Mouse (Mus musculus): ENCODE data around the gene Ecel1.
A peak's percentile ranks its signal among the peaks of the same experiment; 100 is the strongest.

Gene Ecel1

DNA sequence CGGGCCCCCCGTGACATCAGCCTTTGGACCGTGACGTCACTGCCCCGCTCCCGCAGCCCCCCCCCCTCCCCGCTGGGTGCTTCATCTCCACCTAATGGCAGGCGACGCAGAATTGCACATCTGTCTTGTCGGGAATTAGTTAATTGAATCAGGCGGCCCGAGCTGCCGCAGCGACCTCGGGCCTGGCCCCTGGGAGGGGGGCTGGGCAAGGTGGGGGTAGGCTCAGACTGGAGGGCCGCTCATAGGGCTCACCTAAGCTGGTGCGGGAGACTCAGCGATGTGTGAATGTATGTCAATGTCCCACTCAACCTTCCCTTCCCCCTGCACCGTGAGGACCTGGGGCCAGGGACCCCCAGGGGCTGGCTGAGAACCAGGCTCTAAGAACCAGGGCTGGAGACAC, 14.1 kb upstream of the Ecel1 start:
- no peak for DNase-seq (ENCODE audit: low spot score in 2 of 2)

DNA sequence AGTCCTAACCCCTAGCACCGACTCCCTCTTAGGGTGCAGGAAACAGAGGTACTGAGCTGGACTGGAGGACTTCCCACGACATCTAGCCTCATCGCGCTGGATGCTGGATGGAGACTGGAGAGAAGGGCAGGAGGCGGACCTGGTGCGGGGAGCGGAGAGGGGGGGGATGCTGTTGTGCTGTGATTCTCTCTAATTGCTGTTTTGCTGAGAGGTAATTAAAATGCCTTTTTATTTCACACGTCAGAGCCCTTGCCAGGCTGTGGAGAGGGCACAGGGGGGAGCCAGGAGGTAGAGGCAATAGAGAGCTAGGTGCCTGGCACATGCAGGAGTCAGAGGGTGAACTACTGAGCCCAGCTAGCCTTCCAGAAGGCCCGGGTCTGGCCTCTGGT, 8.5 kb upstream of the Ecel1 start:
- DNase-seq (ENCODE audit: low spot score in 2 of 2), result no peak

DNA sequence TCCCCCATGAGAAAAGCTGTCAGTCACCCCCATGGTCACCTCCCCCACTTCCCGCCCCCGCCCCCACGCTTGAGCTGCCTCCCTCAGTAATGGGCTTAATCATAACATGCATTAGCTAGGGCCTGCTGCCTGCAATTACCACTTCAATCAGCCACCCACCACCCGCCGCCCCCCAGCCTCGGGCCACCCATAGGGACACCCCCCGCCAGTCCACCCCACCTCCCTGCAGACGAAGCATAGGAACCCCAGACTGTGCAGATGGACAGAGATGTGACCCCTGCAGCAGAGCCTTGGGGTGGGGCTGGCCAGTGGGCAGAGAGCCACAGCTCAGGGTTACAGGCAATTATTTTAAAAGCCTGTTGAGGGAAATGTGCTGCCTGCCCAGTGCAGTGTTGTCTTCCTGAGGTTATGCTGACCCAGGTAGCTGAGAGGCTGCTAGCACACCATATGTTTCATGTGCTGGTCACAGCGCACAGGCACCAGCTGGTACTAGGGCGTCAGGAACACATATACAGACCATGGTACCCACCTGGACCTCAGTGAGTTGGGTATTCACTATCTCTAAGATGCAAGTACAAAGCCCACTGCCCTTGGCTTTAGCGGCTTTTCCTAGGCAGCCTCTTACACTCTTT, 8.0 kb upstream of the Ecel1 start:
- DNase-seq (ENCODE audit: low spot score in 2 of 2), result no peak

DNA sequence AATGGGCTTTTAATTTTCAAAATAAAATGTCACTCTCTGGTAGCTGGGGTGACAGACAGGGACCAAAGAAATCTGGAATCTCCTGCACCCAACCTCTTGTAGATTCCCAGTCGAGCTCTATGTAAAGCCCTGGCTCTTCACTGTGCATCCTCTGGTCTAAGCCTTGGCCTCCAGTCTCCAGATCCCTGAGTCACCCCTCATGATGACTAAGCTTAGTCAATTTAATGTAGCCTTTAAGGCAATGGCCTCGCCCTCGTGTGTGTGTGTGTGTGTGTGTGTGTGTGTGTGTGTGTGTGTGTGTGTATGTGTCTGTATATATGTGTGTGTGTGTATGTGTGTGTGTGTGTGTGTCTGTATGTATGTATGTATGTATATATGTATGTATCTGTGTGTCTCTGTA, 3.1 kb upstream of the Ecel1 start:
- no peak for DNase-seq (ENCODE audit: low spot score in 2 of 2)

DNA sequence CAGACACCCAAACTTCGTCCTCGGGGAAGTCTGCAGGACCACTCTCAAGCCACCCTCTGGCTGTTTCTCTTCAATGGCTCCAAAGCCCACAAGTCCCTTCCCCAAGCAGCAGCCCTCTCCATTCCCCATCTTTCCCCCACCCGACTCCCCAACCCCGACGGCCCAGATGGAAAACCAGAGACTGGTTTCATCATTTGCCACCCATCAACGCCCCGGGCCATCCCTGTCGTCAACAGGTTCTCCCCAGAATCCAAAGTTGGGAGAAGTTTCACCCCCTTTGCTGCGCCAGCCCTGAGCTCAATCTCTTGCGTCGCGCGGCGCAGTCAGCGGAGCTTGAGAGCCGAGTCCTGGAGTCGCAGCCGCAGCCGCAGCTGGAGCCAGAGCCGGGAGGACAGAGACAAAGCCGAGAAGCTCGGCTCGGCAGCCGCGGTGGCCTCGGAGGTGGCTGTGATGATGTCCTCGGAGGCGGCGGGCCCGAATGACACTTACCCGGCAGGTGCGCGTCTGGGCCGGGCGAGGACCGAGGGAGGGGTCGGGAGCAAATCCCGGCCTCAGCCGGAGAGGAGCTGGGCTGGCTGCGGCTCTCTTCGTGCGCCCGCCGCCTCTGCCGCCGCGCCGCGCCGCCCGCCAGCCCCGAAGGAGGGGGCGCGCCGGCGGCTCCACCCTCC, 656 bp downstream of the Ecel1 start:
- no peak for DNase-seq (ENCODE audit: low spot score in 2 of 2)

DNA sequence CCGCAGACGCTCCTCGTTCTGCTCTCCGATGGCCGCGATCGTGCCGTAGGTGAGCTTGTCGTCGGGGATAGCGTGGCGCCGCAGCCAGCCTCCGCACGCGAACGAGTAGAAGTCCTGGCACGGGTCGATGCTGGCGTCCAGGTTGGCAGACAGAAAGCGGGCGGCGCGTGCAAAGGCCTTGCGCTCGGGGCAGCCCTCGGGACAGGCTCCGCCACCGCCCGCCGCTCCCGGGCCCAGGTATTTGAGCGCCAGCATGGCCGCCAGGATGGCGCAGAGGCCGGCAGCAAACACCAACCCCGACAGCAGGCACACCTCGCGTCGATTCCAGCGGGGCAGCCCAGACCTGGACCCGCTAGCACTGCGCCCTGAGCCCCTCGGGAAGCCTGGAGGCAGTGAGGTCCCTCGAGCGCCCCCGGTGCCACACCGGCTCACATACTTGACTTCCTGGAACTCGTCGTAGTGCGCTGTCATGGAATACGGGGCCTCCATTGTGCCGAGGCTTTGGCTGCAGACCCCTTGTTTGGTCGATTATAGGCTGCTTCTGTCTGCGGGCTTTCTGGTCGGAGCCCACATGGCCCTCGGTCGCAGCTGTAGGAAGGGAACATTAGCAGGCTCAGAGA, 1.7 kb downstream of the Ecel1 start:
- DNase-seq (ENCODE audit: low spot score in 2 of 2), result no peak

DNA sequence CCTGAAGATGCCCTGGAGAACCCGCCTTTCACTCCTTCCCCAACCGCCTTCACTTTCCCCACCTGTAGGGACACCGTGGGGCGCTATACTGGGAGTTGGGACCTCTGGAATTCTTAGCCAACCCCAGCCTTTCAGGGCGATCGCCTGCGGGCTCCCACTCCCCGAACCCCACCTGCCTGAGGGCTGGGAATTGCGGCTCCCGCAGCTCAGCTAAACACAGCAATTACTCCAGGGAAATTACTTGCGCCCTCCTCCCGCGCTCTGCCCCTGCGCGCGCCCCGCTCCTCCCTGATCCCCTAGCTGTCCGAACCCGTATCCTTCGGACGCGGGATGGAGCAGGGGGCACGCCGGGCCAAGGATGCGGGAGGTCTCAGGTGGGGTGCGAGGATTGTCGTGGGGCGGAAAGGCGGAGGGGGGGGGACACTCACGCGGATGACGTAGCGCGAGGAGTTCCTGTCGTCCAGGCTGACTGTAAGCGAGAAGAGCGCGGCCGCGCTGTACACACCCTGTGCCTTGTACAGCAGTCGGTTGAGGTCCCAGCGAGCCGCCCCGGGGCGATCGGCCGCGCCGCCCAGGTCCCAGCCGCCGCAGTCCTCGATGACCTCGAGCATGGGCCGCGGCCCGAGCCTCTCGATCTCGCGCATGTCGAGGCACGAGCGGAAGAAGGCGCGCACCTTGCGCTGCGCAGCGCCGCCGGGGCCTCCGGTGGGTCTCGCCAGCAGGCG, 2.4 kb downstream of the Ecel1 start:
- no peak for DNase-seq (ENCODE audit: low spot score in 2 of 2)

DNA sequence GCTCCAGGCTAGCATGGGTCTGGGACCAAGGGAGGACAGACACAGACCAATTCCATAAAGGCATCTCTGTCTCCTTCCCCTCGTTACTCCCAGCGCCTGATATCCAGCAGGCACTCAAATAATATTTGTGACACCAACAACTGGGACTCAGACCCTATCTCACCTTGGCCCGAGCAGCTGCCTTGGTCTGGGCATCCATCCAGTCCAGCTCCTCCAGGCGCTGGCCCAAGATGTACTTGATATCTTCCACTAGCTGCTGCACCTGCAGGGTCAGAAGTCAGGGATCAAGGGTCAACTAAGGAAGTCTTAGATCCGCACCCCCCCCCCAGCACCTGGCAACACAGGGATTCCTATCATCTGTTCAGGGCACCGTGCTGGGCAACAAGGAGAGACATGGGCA, 5.0 kb downstream of the Ecel1 start:
- no peak for DNase-seq (ENCODE audit: low spot score in 2 of 2)

DNA sequence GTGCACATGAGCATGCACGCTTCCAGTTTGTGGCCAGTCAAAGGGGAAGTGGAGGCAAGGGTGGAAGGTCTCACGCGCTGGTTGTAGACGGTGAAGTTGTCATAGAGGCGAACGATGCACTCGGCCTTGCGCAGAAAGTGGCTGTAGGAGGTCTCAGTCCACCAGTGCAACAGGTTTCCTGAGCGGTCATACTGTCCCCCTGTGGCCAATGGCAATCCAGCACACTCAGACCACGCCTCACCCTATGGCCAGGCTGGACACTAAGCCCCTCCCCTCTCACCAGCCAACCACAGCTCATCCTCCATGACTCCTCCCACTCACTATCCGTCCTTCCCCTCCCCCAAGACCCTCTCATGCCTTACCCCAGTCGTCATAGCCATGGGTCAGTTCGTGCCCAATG, 6.9 kb downstream of the Ecel1 start:
- no peak for DNase-seq (ENCODE audit: low spot score in 2 of 2)

DNA sequence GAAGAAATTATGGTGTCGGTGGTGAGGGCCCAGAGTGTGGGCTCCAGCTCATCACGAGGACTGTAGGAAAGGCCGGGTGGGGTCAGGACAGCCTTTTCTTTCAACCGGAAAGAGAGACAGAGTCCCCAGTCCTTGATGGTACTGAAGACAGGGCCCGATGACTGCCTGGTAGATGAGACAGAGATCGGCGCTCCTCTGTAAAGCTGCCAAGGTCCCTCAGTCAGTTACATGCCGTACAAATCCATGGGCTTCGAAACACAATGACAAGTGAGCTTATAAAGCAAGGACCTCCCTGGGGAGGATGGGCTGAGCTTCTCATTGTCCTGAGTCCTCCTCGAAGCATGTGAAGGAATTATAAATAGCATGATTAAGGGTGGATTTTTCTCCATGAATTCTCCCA, 13.2 kb downstream of the Ecel1 start:
- DNase-seq (ENCODE audit: low spot score in 2 of 2), result no peak

DNA sequence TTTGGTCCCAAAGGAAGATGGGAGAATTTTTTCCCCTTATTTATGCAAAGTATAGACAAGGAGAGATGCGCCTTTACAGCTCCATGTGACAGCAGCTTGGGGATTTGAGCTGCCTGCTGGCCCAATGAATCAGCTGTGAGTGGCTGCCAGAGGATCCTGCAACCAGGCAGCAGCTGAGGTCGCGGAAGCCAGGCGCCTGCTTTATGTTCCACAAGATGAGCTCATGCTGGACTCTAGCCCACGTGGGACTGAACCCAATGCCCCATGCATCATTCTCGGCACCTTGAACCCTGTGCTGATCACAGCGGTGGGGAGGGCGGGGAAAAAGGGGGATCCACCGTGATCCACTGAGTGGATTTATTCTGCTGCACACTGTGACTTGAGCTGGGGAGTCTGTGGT, 13.9 kb downstream of the Ecel1 start:
- DNase-seq (ENCODE audit: low spot score in 2 of 2), result no peak

DNA sequence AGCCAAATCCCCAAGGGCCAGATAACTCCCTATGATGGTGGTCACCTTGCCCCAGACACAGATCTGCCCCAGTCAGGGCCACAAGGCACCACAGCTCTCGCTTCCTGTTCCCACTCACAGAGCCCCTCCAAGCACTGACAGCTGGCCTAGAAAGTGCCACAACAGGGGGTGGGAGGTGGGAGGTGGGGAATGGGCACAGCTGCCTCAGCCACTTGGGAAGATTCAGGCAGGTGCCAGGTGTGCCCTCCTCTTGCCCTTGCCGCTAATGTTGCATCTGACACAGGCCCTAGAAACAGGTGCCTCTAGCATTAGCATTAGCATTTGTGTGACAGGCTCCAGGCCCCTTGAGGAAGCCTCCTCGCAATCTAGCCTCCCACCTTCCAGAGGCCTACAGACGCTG, 14.8 kb downstream of the Ecel1 start:
- DNase-seq (ENCODE audit: low spot score in 2 of 2), result no peak

DNA sequence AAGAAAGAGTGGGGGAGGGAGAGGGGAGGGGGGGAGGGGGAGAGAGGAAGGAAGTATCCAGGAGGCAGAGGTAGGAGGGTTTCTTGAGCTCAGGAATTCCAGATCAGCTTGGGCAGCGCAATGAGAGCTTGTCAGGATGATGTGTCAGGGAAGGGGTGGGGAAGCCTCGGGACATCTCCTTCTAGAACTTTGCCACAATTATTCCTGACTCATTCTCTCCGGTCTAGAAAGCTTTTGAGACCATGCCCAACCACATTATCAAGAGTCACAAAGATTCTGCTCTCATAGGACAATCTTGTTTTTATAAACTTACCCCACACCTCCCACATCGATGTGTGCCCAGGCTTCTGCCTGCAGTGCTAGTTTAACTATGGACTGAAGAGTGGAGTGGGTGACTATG, 24.5 kb downstream of the Ecel1 start:
- no peak for DNase-seq (ENCODE audit: low spot score in 2 of 2)

DNA sequence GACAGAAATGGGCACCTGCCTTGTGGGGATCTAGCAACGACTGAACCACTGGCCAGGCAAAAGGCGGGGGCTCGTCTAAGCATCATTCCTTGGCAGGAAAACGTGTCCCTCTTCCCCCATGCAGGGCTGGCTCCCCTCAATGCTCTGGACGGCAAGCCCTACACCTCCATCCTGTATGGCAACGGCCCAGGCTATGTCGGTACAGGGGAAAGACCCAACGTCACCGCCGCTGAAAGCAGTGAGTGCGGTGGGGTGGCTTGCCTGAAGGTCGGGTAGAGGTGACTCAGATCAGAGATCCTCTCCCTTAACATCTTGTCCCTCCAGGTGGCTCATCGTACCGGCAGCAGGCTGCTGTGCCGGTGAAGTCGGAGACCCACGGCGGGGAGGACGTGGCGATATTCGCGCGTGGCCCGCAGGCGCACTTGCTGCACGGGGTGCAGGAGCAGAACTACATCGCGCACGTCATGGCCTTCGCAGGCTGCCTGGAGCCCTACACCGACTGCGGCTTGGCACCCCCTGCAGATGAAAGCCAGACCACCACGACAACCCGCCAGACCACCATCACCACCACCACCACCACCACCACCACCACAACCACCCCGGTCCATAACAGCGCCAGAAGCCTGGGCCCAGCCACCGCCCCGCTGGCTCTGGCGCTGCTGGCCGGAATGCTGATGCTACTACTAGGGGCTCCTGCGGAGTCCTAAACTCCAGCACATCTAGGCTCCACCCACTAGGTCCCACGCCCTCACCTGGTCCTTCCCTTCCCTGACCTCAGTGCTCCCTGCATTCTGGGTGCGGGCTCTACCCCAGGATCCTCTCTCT, 28.9 kb downstream of the Ecel1 start:
- peak; percentile 17 to 28 for DNase-seq (ENCODE audit: low spot score in 2 of 2)

DNA sequence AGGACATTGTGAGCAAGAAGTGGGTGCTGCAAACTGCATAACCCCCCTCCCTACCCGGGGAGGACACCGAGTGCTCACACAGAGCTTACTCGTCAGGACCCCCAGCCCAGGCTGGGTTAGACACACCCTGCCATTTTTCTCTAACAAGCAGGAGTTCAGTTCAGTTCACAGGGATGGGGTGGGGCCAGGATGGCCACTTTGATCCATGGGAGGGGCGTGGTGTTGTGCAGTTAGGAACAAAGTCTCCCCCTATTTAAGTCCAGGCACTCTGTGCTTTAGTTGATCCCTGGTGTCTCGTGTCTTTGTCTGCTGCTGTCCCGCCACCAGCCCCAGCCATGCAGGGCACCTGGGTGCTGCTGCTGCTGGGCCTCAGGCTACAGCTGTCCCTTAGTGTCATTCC, 31.6 kb downstream of the Ecel1 start, which contains the start of gene Akp3:
Akp3 (plus strand) TSS at position 301 of the 400 bp plus-strand sequence.
- no peak for DNase-seq (ENCODE audit: low spot score in 2 of 2)

DNA sequence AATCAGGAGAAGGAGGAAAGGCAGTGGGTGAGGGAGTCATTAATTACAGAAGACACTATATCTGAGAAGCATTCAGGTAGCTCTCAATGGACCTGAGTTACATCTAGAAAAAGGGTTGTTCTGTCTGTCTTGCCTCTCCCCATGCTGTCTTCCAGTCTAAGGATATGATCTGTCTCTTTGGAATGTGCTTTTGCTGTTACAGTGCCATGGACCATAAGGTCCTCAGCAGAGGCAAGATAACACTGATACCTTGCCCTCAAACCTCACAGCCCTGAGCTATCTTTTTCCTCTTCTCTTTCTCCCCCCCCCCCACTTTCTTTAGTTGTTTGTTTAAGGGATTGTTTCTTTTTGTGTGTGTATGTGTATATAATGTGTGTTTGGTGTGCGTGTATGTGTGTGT, 41.5 kb downstream of the Ecel1 start:
- DNase-seq (ENCODE audit: low spot score in 2 of 2), result no peak

DNA sequence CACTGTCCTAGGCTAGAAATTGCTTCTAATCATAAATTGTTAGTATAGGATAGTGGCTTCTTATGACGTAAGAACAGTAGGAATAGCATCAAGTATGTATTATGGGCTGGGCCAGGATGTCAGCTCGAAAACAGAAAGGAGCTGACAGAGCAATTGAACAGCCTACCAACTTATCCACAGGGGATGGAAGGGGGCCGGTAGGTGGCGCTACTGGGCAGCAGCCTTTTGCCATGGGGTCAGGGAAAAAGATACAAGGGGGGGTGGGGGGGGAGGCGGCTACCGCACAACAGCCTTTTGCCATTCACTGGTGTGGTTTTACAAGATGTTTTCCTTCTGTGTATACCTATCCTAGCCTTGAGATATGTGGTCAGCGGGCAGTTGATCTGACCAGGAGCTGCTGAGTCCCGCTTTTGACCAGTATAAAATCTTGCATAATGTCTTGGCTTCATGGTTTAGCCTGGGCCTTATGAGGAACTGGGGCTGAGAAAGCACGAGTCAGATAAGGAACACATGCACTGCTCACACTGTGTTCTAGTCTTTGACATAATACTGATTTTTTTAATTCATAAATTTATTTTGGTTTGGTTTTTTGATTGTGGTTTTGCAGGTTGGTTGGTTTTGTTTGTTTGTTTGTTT, 44.5 kb downstream of the Ecel1 start:
- no peak for DNase-seq (ENCODE audit: low spot score in 2 of 2)

DNA sequence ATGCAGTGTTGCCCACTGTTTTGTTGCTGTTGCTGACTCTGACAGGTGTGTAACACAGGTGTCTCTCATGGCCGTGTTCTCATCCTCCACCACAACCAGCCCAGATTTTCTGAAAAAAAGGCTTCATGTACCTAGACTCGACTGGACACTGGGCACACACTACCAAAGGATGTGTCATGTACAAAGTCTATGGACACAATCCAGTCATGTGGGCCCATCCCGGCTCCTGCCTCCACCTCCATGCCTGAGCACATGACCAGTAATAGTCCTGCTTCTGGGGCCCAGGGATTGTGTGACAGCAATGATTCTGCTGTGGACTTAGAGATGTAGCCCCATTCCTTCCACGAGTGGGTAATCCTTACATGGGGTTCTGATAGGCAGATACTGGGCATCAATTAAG, 47.8 kb downstream of the Ecel1 start:
- no peak for DNase-seq (ENCODE audit: low spot score in 2 of 2)

DNA sequence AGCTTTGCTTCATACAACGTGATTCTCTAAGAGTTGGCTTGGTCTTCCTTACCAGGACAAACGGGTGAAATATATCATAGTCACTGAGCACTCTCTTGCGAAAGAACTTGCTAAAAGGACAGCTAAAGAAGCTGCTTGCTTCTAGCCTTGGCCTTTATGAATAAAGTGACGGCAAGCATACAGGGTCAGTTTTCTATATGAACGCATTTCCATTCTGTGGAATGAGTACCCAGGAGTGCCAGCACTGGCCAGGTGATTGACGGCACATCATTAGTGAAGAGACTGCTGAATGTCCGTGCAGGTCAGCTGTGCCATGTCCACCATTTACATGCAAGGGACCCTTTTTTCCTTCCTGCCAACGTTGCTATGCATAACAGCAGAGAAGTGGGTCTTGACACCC, 49.8 kb downstream of the Ecel1 start:
- no peak for DNase-seq (ENCODE audit: low spot score in 2 of 2)

DNA sequence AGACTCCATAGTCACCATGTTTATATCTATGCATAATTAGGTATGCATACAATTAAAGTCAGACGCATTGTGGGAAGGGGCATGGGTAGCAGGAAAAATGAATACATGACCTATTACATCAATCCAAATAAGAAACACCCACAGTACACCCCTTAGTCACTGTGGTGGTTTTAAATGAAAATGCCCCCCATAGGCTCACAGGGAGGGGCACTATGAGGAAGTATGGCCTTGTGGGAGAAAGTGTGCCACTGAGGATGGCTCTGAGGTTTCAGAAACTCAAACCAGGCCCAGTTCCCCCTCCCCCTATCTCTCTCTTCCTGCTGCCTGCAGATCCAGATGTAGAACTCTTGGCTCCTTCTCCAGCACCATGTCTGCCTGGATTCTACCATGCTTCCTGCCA, 52.4 kb downstream of the Ecel1 start:
- no peak for DNase-seq (ENCODE audit: low spot score in 2 of 2)

DNA sequence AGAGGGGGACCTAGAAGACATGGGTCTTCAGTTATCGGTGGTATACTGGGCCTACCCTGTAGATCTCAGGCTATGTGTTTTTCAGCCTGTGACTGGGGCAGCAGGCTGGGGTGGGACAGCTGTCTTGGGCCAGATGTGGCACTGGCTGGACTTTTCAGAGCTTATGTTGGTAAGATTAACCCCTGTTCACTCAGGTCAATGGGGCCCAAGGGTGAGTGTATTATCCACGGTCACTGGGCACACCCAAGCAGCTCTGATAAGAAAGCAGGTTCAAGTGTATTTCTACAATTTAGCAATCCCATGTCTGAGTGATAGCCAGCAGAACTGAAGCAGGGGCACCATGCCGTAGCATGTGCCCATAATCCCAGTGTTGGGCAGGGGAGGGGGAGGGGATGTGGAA, 54.2 kb downstream of the Ecel1 start:
- no peak for DNase-seq (ENCODE audit: low spot score in 2 of 2)

Measured in frontal cortex, postnatal 25 days (tissue).